Mouse (Mus musculus) megakaryocyte, embryonic 14.5 days (primary cell): ENCODE data around the gene Mef2a. TPM values are rescaled to one million over a fixed set of nuclear protein-coding genes. Genes with fewer than 3 reads are reported as not detected.

ENCODE experiments used
- H3K27me3 ChIP-seq: replicated peaks from 2 replicates; pipeline ENCODE3; 2012; ENCODE audit warnings: inconsistent platforms
- H3K36me3 ChIP-seq: replicated peaks from 2 replicates; pipeline ENCODE3; 2012; ENCODE audit warnings: low read length, inconsistent platforms, mixed read lengths
- H3K4me1 ChIP-seq: 2 replicates; pipeline ENCODE4 v1.6.1; 2012; ENCODE audit warnings: inconsistent platforms
- H3K4me3 ChIP-seq: replicated peaks from 2 replicates; pipeline ENCODE3; 2012; ENCODE audit warnings: moderate library complexity, mild to moderate bottlenecking, inconsistent platforms
- H3K9me3 ChIP-seq: 2 replicates; pipeline ENCODE4 v1.6.1; 2012; ENCODE audit warnings: inconsistent platforms
- FLI1 ChIP-seq: IDR thresholded peaks from 2 replicates; pipeline ENCODE4 v1.6.1; 2012; ENCODE audit warnings: low read length, inconsistent platforms, mixed read lengths
- GATA1 ChIP-seq: IDR thresholded peaks from 3 replicates; pipeline ENCODE4 v1.6.1; 2012; ENCODE audit warnings: mixed read lengths, low read length, inconsistent platforms, borderline replicate concordance
- polyA plus RNA-seq: library from polyadenylated mRNA; stranded (reverse); fragments of >175 nt; gene quantifications from 2 replicates; pipeline ENCODE4 v1.2.3, GENCODE M21; 2012; ENCODE audit warnings: low replicate concordance; ENCODE audit not compliant: insufficient read depth

Gene Mef2a
- polyA plus RNA-seq, 1 experiment: 3.5 TPM

- Histone ChIP-seq H3K36me3 (no peaks in the 10 kb centered on the region), H3K9me3 (peaks cover 16% of the 10 kb centered on the region), H3K4me3 (no peak overlapping the region), H3K27me3 (peaks cover 2% of the 10 kb centered on the region), H3K4me1 (no peaks in the 10 kb centered on the region)
- TF ChIP-seq FLI1 (no peak), GATA1 (no peak)
These were observed 188.9 kb downstream of the Mef2a start for GRCm38 (mm10) chr7:67183786-67184185.

Other genes starting within 250 kb of the Mef2a start
- 1.9 and 2.0 TPM in 2 replicates for gene Lysmd4, start 150.3 kb downstream of the Mef2a start, polyA plus RNA-seq